Mouse (Mus musculus): ENCODE results near the gene Tmem102.

- TF ChIP-seq CTCF (IDR thresholded peaks at IDR 0.05; ENCODE audit: borderline replicate concordance, insufficient read depth, low read depth, low read length) (no peak), POLR2A (IDR thresholded peaks at IDR 0.05; ENCODE audit: borderline replicate concordance, insufficient read depth, low read length) (no peak)
Measured at GRCm38 (mm10) chr11:69763551-69763950, 41.9 kb downstream of the Tmem102 start.

Data from cerebellum, adult 2 months (tissue).